Mouse (Mus musculus) liver, adult 2 months (tissue): ENCODE results near the gene Mfng.

ENCODE experiments used
- CTCF ChIP-seq: fragments of 200-500 bp; IDR thresholded peaks from 2 replicates; pipeline ENCODE4 v1.5.1; 2011; ENCODE audit warnings: low read depth, low read length, control low read depth
- POLR2A ChIP-seq: fragments of 200-500 bp; IDR thresholded peaks from 2 replicates; pipeline ENCODE4 v1.6.1; 2011; ENCODE audit warnings: low read length, control low read depth; ENCODE audit not compliant: insufficient read depth; ENCODE audit errors: extremely low read depth

GRCm38 (mm10) chr15:78779690-78780089, 6.4 kb upstream of the Mfng start:
- no peak for TF ChIP-seq POLR2A
- TF ChIP-seq CTCF: no peak
